Mouse (Mus musculus) MEL (cell line): ENCODE results near the gene Peli2.

Experiments
- CTCF ChIP-seq, 3 experiments: IDR thresholded peaks in 2 of 3; conservative IDR thresholded peaks in 1 of 3; 2 replicates each; pipeline ENCODE4 v1.5.1; 2011 to 2012; ENCODE audit warnings: low read length in 3 of 3, low read depth in 2 of 3, mild to moderate bottlenecking in 2 of 3, improper control_type of control experiment in 1 of 3, inconsistent platforms in 1 of 3, mixed read lengths in 1 of 3, moderate library complexity in 1 of 3; ENCODE audit not compliant: control insufficient read depth in 1 of 3, insufficient read depth in 1 of 3, poor library complexity in 1 of 3, severe bottlenecking in 1 of 3
- JUND ChIP-seq: IDR thresholded peaks from 2 replicates; pipeline ENCODE4 v1.6.1; 2011; ENCODE audit warnings: low read depth, mild to moderate bottlenecking, improper control_type of control experiment, low read length
- POLR2A ChIP-seq, 2 experiments: IDR thresholded peaks; 2 replicates each; pipeline ENCODE4 v1.6.1; 2011 to 2012; ENCODE audit warnings: low read length in 2 of 2, mild to moderate bottlenecking in 2 of 2, control low read depth in 1 of 2, improper control_type of control experiment in 1 of 2, low read depth in 1 of 2, moderate library complexity in 1 of 2; ENCODE audit not compliant: control insufficient read depth in 1 of 2, insufficient read depth in 1 of 2, poor library complexity in 1 of 2
- ZNF384 ChIP-seq: IDR thresholded peaks from 2 replicates; pipeline ENCODE4 v1.6.1; 2012; ENCODE audit warnings: low read depth, mild to moderate bottlenecking, inconsistent platforms, low read length, improper control_type of control experiment

DNA sequence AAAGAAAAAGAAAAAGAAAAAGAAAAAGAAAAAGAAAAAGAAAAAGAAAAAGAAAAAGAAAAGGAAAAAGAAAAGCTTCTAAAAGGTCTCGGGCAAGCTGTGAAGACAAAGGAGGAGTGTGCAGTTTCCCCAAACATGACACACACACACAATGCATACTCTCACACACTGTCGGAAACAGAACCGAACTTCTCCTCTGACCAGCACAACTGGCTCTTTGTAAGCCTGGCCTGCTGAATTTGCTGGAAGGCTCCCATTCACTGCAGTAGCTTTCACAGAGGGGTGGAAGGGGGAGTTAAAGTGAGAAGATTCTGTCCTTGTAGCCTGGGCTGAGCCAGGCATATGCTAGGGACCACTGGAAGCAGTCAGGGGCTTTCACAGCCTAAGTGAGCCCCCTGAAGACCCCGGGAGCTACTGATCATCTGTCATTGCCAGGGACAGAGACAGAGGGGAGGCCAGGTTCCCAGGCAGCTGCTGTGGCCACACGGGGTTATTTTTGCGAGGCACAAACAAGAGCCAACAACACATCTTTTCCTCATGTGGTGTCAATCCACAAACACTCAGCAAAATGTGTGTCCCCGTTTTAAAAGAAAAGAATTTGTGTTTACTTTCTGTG lies 33.8 kb upstream of the Peli2 start:
- no peak for TF ChIP-seq CTCF (IDR thresholded peaks at IDR 0.05 in 2 of 3, conservative IDR thresholded peaks at IDR 0.05 in 1 of 3; ENCODE audit: control insufficient read depth in 1 of 3, insufficient read depth in 1 of 3, low read depth in 2 of 3, low read length in 3 of 3, poor library complexity in 1 of 3, severe bottlenecking in 1 of 3)
- TF ChIP-seq POLR2A (IDR thresholded peaks at IDR 0.05; ENCODE audit: control insufficient read depth in 1 of 2, insufficient read depth in 1 of 2, low read depth in 1 of 2, low read length in 2 of 2, poor library complexity in 1 of 2): no peak
- no peak for TF ChIP-seq JUND
- TF ChIP-seq ZNF384: no peak
